Mouse (Mus musculus): ENCODE data around the gene Olfr12. TPM values are rescaled to one million over a fixed set of nuclear protein-coding genes. Genes with fewer than 3 reads are reported as not detected.
A peak's percentile ranks its signal among the peaks of the same experiment; 100 is the strongest.

The Olfr12 gene
- polyA plus RNA-seq, 1 experiment from 2014 or later = not detected

- H3K9me3 ChIP-seq = no peaks in the 10 kb centered on the region
- no peaks in the 10 kb centered on the region for H3K36me3 ChIP-seq
- no peak overlapping the region for H3K4me2 ChIP-seq
- H3K27me3 ChIP-seq = no peaks in the 10 kb centered on the region
- no peak overlapping the region for H3K27ac ChIP-seq
- no peak overlapping the region for H3K9ac ChIP-seq
- H3K4me3 ChIP-seq = no peak overlapping the region
- H3K4me1 ChIP-seq = no peaks in the 10 kb centered on the region
- ATAC-seq (ENCODE audit: insufficient number of reproducible peaks, insufficient read depth, low FRiP score, low TSS enrichment, low read depth) = no peak
- 49% methylated on average over 4 of the region's 4 CpGs for WGBS
These were observed 10.6 kb downstream of the Olfr12 start for GRCm38 (mm10) chr1:92628227-92628626.

- no peak overlapping the region for H3K4me2 ChIP-seq
- no peak overlapping the region for H3K4me3 ChIP-seq
- H3K4me1 ChIP-seq = no peaks in the 10 kb centered on the region
- WGBS = 72% methylated on average over 5 of the region's 5 CpGs
- H3K36me3 ChIP-seq = peaks cover 15% of the 10 kb centered on the region
- no peaks in the 10 kb centered on the region for H3K9me3 ChIP-seq
- H3K9ac ChIP-seq = no peak overlapping the region
- no peaks in the 10 kb centered on the region for H3K27me3 ChIP-seq
- ATAC-seq (ENCODE audit: insufficient number of reproducible peaks, insufficient read depth, low FRiP score, low TSS enrichment, low read depth) = no peak
- no peak overlapping the region for H3K27ac ChIP-seq
These were observed 14.6 kb downstream of the Olfr12 start for GRCm38 (mm10) chr1:92632196-92632595.

- no peak overlapping the region for H3K9ac ChIP-seq
- no peak overlapping the region for H3K4me2 ChIP-seq
- WGBS = 72% methylated on average over 6 of the region's 6 CpGs
- peaks cover 22% of the 10 kb centered on the region for H3K36me3 ChIP-seq
- no peaks in the 10 kb centered on the region for H3K27me3 ChIP-seq
- H3K4me3 ChIP-seq = no peak overlapping the region
- no peak overlapping the region for H3K27ac ChIP-seq
- no peaks in the 10 kb centered on the region for H3K4me1 ChIP-seq
- no peak for ATAC-seq (ENCODE audit: insufficient number of reproducible peaks, insufficient read depth, low FRiP score, low TSS enrichment, low read depth)
- no peaks in the 10 kb centered on the region for H3K9me3 ChIP-seq
These were observed 15.4 kb downstream of the Olfr12 start for GRCm38 (mm10) chr1:92632948-92633347.

- Histone ChIP-seq H3K9me3 (no peaks in the 10 kb centered on the region), H3K27ac (no peak overlapping the region), H3K4me1 (no peaks in the 10 kb centered on the region), H3K4me2 (no peak overlapping the region), H3K36me3 (peaks cover 30% of the 10 kb centered on the region), H3K9ac (no peak overlapping the region), H3K4me3 (no peak overlapping the region), H3K27me3 (no peaks in the 10 kb centered on the region)
- ATAC-seq (ENCODE audit: insufficient number of reproducible peaks, insufficient read depth, low FRiP score, low TSS enrichment, low read depth) = no peak
- WGBS = 83% methylated on average over 8 of the region's 8 CpGs
These were observed 16.1 kb downstream of the Olfr12 start for GRCm38 (mm10) chr1:92633726-92634125.

- Histone ChIP-seq H3K27ac (peak overlapping the region; percentile 68; the same call in 1 of the 2 replicates), H3K9me3 (no peaks in the 10 kb centered on the region), H3K4me3 (no peak overlapping the region), H3K4me1 (no peaks in the 10 kb centered on the region), H3K4me2 (no peak overlapping the region), H3K9ac (no peak overlapping the region), H3K27me3 (no peaks in the 10 kb centered on the region), H3K36me3 (peaks cover 37% of the 10 kb centered on the region)
- 55% methylated on average over 1 of the region's 1 CpGs for WGBS
- ATAC-seq (ENCODE audit: insufficient number of reproducible peaks, insufficient read depth, low FRiP score, low TSS enrichment, low read depth) = no peak
These were observed 17.0 kb downstream of the Olfr12 start for GRCm38 (mm10) chr1:92634569-92634968.

GRCm38 (mm10) chr1:92634976-92635599 is 17.5 kb downstream of the Olfr12 start:
- WGBS = 57% methylated on average over 4 of the region's 4 CpGs
- H3K27me3 ChIP-seq = no peaks in the 10 kb centered on the region
- no peak; the same call in 1 of the 2 replicates for ATAC-seq (ENCODE audit: insufficient number of reproducible peaks, insufficient read depth, low FRiP score, low TSS enrichment, low read depth)
- no peak overlapping the region for H3K4me2 ChIP-seq
- peak overlapping the region; percentile 68; the same call in 1 of the 2 replicates for H3K27ac ChIP-seq
- H3K9me3 ChIP-seq = no peaks in the 10 kb centered on the region
- H3K36me3 ChIP-seq = peaks cover 42% of the 10 kb centered on the region
- no peak overlapping the region for H3K4me3 ChIP-seq
- peaks cover under 1% of the 10 kb centered on the region for H3K4me1 ChIP-seq
- no peak overlapping the region for H3K9ac ChIP-seq

- Histone ChIP-seq H3K9ac (no peak overlapping the region), H3K36me3 (peaks cover 43% of the 10 kb centered on the region), H3K27ac (no peak overlapping the region), H3K4me3 (no peak overlapping the region), H3K4me1 (peaks cover 10% of the 10 kb centered on the region), H3K27me3 (no peaks in the 10 kb centered on the region), H3K9me3 (no peaks in the 10 kb centered on the region), H3K4me2 (no peak overlapping the region)
- ATAC-seq (ENCODE audit: insufficient number of reproducible peaks, insufficient read depth, low FRiP score, low TSS enrichment, low read depth) = no peak
- 91% methylated on average over 8 of the region's 8 CpGs for WGBS
These were observed 18.4 kb downstream of the Olfr12 start for GRCm38 (mm10) chr1:92636015-92636414.

GRCm38 (mm10) chr1:92636676-92637075 is 19.1 kb downstream of the Olfr12 start:
- H3K36me3 ChIP-seq = peaks cover 43% of the 10 kb centered on the region
- 94% methylated on average over 11 of the region's 11 CpGs for WGBS
- ATAC-seq (ENCODE audit: insufficient number of reproducible peaks, insufficient read depth, low FRiP score, low TSS enrichment, low read depth) = no peak

GRCm38 (mm10) chr1:92637501-92638172 is 20.0 kb downstream of the Olfr12 start:
- H3K27ac ChIP-seq = no peak overlapping the region
- no peaks in the 10 kb centered on the region for H3K27me3 ChIP-seq
- H3K4me1 ChIP-seq = peaks cover 19% of the 10 kb centered on the region
- no peak overlapping the region for H3K4me3 ChIP-seq
- H3K9me3 ChIP-seq = no peaks in the 10 kb centered on the region
- H3K9ac ChIP-seq = no peak overlapping the region
- no peak for ATAC-seq (ENCODE audit: insufficient number of reproducible peaks, insufficient read depth, low FRiP score, low TSS enrichment, low read depth)
- WGBS = 93% methylated on average over 15 of the region's 15 CpGs
- peaks cover 43% of the 10 kb centered on the region for H3K36me3 ChIP-seq
- no peak overlapping the region for H3K4me2 ChIP-seq

More at GRCm38 (mm10) chr1:92636676-92637075, 19.1 kb downstream of the Olfr12 start:
- H3K4me3 ChIP-seq = no peak overlapping the region
- H3K9me3 ChIP-seq = no peaks in the 10 kb centered on the region
- H3K4me2 ChIP-seq = no peak overlapping the region
- no peak overlapping the region for H3K9ac ChIP-seq
- H3K27me3 ChIP-seq = no peaks in the 10 kb centered on the region
- peaks cover 13% of the 10 kb centered on the region for H3K4me1 ChIP-seq
- H3K27ac ChIP-seq = no peak overlapping the region

GRCm38 (mm10) chr1:92638181-92638580 is 20.6 kb downstream of the Olfr12 start:
- Histone ChIP-seq H3K4me3 (no peak overlapping the region), H3K9me3 (no peaks in the 10 kb centered on the region), H3K27ac (no peak overlapping the region), H3K27me3 (no peaks in the 10 kb centered on the region), H3K9ac (no peak overlapping the region), H3K36me3 (peaks cover 43% of the 10 kb centered on the region), H3K4me2 (no peak overlapping the region), H3K4me1 (peaks cover 19% of the 10 kb centered on the region)
- no peak for ATAC-seq (ENCODE audit: insufficient number of reproducible peaks, insufficient read depth, low FRiP score, low TSS enrichment, low read depth)
- WGBS = 88% methylated on average over 3 of the region's 3 CpGs

GRCm38 (mm10) chr1:92638736-92639135 is 21.1 kb downstream of the Olfr12 start:
- no peaks in the 10 kb centered on the region for H3K27me3 ChIP-seq
- ATAC-seq (ENCODE audit: insufficient number of reproducible peaks, insufficient read depth, low FRiP score, low TSS enrichment, low read depth) = no peak
- 92% methylated on average over 4 of the region's 4 CpGs for WGBS
- peaks cover 19% of the 10 kb centered on the region for H3K4me1 ChIP-seq
- no peaks in the 10 kb centered on the region for H3K9me3 ChIP-seq
- no peak overlapping the region for H3K27ac ChIP-seq
- H3K4me2 ChIP-seq = no peak overlapping the region
- H3K36me3 ChIP-seq = peaks cover 43% of the 10 kb centered on the region
- H3K9ac ChIP-seq = 0 out of 2 replicates have a peak overlapping the region, but pooled peaks have one; percentile 21
- H3K4me3 ChIP-seq = no peak overlapping the region

GRCm38 (mm10) chr1:92640393-92640792 is 22.8 kb downstream of the Olfr12 start:
- H3K36me3 ChIP-seq = peaks cover 43% of the 10 kb centered on the region
- H3K4me1 ChIP-seq = peaks cover 19% of the 10 kb centered on the region
- H3K27ac ChIP-seq = no peak overlapping the region
- no peak for ATAC-seq (ENCODE audit: insufficient number of reproducible peaks, insufficient read depth, low FRiP score, low TSS enrichment, low read depth)
- 83% methylated on average over 6 of the region's 6 CpGs for whole genome bisulfite sequencing
- H3K9me3 ChIP-seq = no peaks in the 10 kb centered on the region
- H3K4me2 ChIP-seq = peak overlapping the region; percentile 98
- no peaks in the 10 kb centered on the region for H3K27me3 ChIP-seq
- H3K9ac ChIP-seq = peak overlapping the region; percentile 98; the same call in 1 of the 2 replicates
- H3K4me3 ChIP-seq = peak overlapping the region; percentile 96
